Mouse (Mus musculus) cerebellum, adult 8-10 months (tissue): ENCODE data around the gene Slc2a10.
"Not testable (repeated sequence)": the region's sequence is repeated elsewhere in the genome, so short reads cannot be mapped to it uniquely, and the experiment has no call there.

Source experiments
- DNase-seq: peaks from one replicate; pipeline ENCODE4 v3.0.0; 2022

Slc2a10 gene

GRCm38 (mm10) chr2:165510466-165510865 is 6.9 kb downstream of the Slc2a10 start:
- DNase-seq = no peak

- DNase-seq = not testable (repeated sequence)
Observed at GRCm38 (mm10) chr2:165510914-165511458, 7.4 kb downstream of the Slc2a10 start.

GRCm38 (mm10) chr2:165511530-165511929 is 7.9 kb downstream of the Slc2a10 start:
- not testable (repeated sequence) for DNase-seq

- DNase-seq = no peak
Observed at GRCm38 (mm10) chr2:165512426-165512825, 8.8 kb downstream of the Slc2a10 start.

GRCm38 (mm10) chr2:165512870-165513600 is 9.4 kb downstream of the Slc2a10 start:
- no peak for DNase-seq

- DNase-seq = no peak
Observed at GRCm38 (mm10) chr2:165515178-165515728, 11.7 kb downstream of the Slc2a10 start.

- DNase-seq = no peak
Observed at GRCm38 (mm10) chr2:165525609-165526008, 22.0 kb downstream of the Slc2a10 start.

GRCm38 (mm10) chr2:165529106-165529505 is 25.5 kb downstream of the Slc2a10 start:
- peak; percentile 51 for DNase-seq

GRCm38 (mm10) chr2:165533789-165534188 is 30.2 kb downstream of the Slc2a10 start:
- DNase-seq = no peak

- no peak for DNase-seq
Observed at GRCm38 (mm10) chr2:165540975-165541374, 37.4 kb downstream of the Slc2a10 start.

GRCm38 (mm10) chr2:165542939-165543669 is 39.5 kb downstream of the Slc2a10 start:
- no peak for DNase-seq

GRCm38 (mm10) chr2:165543670-165544016 is 40.1 kb downstream of the Slc2a10 start:
- DNase-seq = no peak

GRCm38 (mm10) chr2:165545687-165546086 is 42.1 kb downstream of the Slc2a10 start:
- DNase-seq = no peak

- no peak for DNase-seq
Observed at GRCm38 (mm10) chr2:165546341-165546740, 42.8 kb downstream of the Slc2a10 start.

- no peak for DNase-seq
Observed at GRCm38 (mm10) chr2:165547410-165547809, 43.8 kb downstream of the Slc2a10 start.

GRCm38 (mm10) chr2:165548627-165549026 is 45.0 kb downstream of the Slc2a10 start:
- no peak for DNase-seq

- DNase-seq = not testable (repeated sequence)
Observed at GRCm38 (mm10) chr2:165550410-165550809, 46.8 kb downstream of the Slc2a10 start.

- DNase-seq = no peak
Observed at GRCm38 (mm10) chr2:165554066-165554465, 50.5 kb downstream of the Slc2a10 start.

GRCm38 (mm10) chr2:165557278-165557677 is 53.7 kb downstream of the Slc2a10 start:
- no peak for DNase-seq

- DNase-seq = no peak
Observed at GRCm38 (mm10) chr2:165558916-165559315, 55.3 kb downstream of the Slc2a10 start.

- no peak for DNase-seq
Observed at GRCm38 (mm10) chr2:165559506-165560235, 56.1 kb downstream of the Slc2a10 start.

GRCm38 (mm10) chr2:165561861-165562260 is 58.3 kb downstream of the Slc2a10 start:
- DNase-seq = no peak
